Mouse (Mus musculus) G1E (cell line): ENCODE results near the gene Pou6f2.

ENCODE experiments used
- CTCF ChIP-seq: IDR thresholded peaks from 2 replicates; pipeline ENCODE4 v1.5.1; 2012; ENCODE audit warnings: low read depth, low read length, inconsistent platforms, mixed read lengths
- GATA2 ChIP-seq: IDR thresholded peaks from 2 replicates; pipeline ENCODE4 v1.6.1; 2012; ENCODE audit warnings: low read depth, low read length, inconsistent platforms, borderline replicate concordance
- POLR2AphosphoS5 ChIP-seq: IDR thresholded peaks from 2 replicates; pipeline ENCODE4 v1.6.1; 2012; ENCODE audit warnings: low read depth, low read length, inconsistent platforms; ENCODE audit not compliant: insufficient replicate concordance
- TAL1 ChIP-seq: conservative IDR thresholded peaks from 2 replicates; pipeline ENCODE4 v1.6.1; 2012; ENCODE audit warnings: low read depth, low read length, inconsistent platforms, mixed read lengths

DNA sequence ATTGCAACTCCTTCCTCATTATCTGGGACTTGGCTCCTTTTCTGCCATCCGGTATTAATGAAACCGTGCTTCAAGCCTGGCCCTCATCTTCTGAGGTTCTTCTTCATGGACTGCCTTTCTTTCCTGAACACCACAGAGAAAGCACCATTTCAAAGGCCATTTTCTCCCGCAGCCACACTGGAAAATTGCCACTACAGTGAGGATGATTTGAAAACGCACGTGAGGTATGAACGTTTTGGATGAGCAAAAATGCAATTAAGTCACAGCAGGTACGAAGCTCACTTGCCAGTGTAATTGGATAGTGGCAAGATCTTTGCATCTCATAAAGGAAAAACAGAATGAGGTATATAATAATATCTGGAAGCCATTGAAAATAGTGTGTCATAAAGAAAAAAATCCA is 110.0 kb downstream of the Pou6f2 start:
- TF ChIP-seq CTCF (no peak), POLR2AphosphoS5 (no peak), TAL1 (no peak), GATA2 (no peak)
